Mouse (Mus musculus): ENCODE data around the gene Cd3e. TPM values are rescaled to one million over a fixed set of nuclear protein-coding genes. Genes with fewer than 3 reads are reported as not detected.
"Not testable (repeated sequence)": the region's sequence is repeated elsewhere in the genome, so short reads cannot be mapped to it uniquely, and the experiment has no call there.

Cd3e gene
- polyA plus RNA-seq, 1 experiment: not detected

DNA sequence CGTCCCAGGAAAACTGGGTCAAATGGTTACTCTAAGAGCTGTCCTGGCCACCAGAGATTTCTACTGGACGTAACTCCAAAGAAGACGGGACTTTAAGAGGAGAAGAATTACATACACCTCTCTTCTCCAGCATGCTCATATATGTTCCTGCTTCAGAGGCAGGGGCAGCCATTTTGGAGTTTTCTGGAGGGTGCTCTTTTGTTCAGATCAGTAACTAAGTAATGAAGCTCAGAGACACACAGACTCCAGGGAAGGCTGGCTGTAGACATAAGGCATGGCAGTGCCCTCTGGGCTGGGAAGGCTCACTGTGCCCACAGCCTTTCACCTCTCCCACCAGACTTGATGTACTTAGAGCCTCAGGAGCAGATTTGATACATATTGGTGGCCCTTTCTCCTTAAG is 26.9 kb downstream of the Cd3e start:
- H3K4me3 ChIP-seq (ENCODE audit: insufficient read depth, low read length): no peak overlapping the region
- H3K27ac ChIP-seq (ENCODE audit: insufficient read depth, low read length): no peak overlapping the region
- TF ChIP-seq CTCF (IDR thresholded peaks at IDR 0.05; ENCODE audit: extremely low read depth, insufficient read depth, low read length) (no peak), POLR2A (IDR thresholded peaks at IDR 0.05; ENCODE audit: extremely low read depth, insufficient read depth, low read length) (no peak)
- H3K4me1 ChIP-seq (ENCODE audit: control insufficient read depth, insufficient read depth, low read length): no peaks in the 10 kb centered on the region

- TF ChIP-seq POLR2A (IDR thresholded peaks at IDR 0.05; ENCODE audit: extremely low read depth, insufficient read depth, low read length) (no peak), CTCF (IDR thresholded peaks at IDR 0.05; ENCODE audit: extremely low read depth, insufficient read depth, low read length) (no peak)
- Histone ChIP-seq H3K27ac (ENCODE audit: insufficient read depth, low read length) (no peak overlapping the region), H3K4me3 (ENCODE audit: insufficient read depth, low read length) (no peak overlapping the region), H3K4me1 (ENCODE audit: control insufficient read depth, insufficient read depth, low read length) (no peaks in the 10 kb centered on the region)
Observed at GRCm38 (mm10) chr9:44982081-44982480, 27.3 kb downstream of the Cd3e start.

DNA sequence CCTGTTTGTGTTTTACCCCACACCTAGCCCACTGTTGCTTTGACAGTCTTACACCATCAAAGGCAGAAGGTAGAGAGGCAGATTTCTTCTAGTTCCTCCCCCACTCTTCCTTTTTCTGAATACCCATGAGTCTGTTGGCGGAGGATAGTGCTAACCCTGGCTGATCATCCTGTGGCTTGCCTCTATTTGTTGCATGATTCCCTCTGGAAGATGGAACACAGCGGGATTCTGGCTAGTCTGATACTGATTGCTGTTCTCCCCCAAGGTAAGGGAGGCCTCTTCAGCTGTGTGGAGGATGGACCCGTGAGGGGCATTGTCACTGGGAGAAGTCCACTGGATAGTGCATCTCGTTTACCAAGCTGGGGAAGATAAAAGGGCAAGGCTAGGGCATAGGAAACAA is 27.8 kb downstream of the Cd3e start, which contains the start of gene Cd3d:
TSS of gene Cd3d (plus strand) at position 111 of the 400 bp plus-strand sequence.
- Histone ChIP-seq H3K4me3 (ENCODE audit: insufficient read depth, low read length) (no peak within 1 kb of the TSS), H3K27ac (ENCODE audit: insufficient read depth, low read length) (no peak within 1 kb of the TSS), H3K4me1 (ENCODE audit: control insufficient read depth, insufficient read depth, low read length) (no peaks in the 10 kb centered on the region)
- TF ChIP-seq CTCF (IDR thresholded peaks at IDR 0.05; ENCODE audit: extremely low read depth, insufficient read depth, low read length) (no peak), POLR2A (IDR thresholded peaks at IDR 0.05; ENCODE audit: extremely low read depth, insufficient read depth, low read length) (no peak)

DNA sequence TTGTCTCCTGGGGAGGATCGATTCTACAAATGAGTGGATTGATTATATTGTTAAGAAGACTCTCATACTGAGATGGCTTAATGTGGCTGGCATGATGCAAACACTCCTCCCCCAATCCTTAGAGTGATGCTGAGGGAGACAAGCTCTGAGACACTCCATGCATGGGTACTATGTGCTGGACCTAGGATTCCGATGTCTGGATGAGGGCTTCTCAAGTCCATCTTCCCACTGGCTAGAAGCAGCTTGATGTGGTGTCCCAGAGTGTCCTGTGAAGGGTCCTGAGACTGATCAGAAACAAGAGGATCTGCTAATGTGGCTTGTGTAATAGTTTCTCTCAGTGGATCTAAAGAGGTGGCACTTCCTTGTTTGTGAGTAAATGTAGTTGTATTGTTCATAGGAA is 28.3 kb downstream of the Cd3e start:
- TF ChIP-seq POLR2A (IDR thresholded peaks at IDR 0.05; ENCODE audit: extremely low read depth, insufficient read depth, low read length): no peak
- no peak for TF ChIP-seq CTCF (IDR thresholded peaks at IDR 0.05; ENCODE audit: extremely low read depth, insufficient read depth, low read length)
- Histone ChIP-seq H3K27ac (ENCODE audit: insufficient read depth, low read length) (no peak overlapping the region), H3K4me1 (ENCODE audit: control insufficient read depth, insufficient read depth, low read length) (no peaks in the 10 kb centered on the region), H3K4me3 (ENCODE audit: insufficient read depth, low read length) (no peak overlapping the region)

DNA sequence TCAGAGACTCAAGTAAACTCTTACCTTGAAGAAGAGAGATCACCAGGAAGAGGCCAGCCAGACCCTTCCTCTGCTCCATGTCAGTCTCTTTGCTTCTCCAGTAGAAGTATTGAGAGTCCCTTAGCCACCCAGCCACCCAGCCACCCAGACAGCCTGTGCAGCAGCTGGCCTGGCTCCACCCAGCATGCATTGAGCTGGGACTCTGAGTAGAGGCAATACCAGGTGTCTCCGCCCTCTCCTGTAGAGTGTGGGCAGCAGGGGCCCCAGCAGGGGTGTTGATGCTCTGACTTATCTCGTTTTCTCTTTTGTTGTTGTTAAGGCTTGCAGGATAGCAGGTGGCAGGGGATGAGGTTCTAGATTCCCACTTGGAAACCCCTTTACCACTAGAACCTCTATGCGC is 29.2 kb downstream of the Cd3e start, which contains the start of gene Cd3g:
TSS of gene Cd3g (minus strand) at position 190 of the 400 bp plus-strand sequence.
- Histone ChIP-seq H3K4me1 (ENCODE audit: control insufficient read depth, insufficient read depth, low read length) (no peaks in the 10 kb centered on the region), H3K27ac (ENCODE audit: insufficient read depth, low read length) (no peak within 1 kb of the TSS), H3K4me3 (ENCODE audit: insufficient read depth, low read length) (no peak within 1 kb of the TSS)
- TF ChIP-seq POLR2A (IDR thresholded peaks at IDR 0.05; ENCODE audit: extremely low read depth, insufficient read depth, low read length): no peak
- no peak for TF ChIP-seq CTCF (IDR thresholded peaks at IDR 0.05; ENCODE audit: extremely low read depth, insufficient read depth, low read length)

DNA sequence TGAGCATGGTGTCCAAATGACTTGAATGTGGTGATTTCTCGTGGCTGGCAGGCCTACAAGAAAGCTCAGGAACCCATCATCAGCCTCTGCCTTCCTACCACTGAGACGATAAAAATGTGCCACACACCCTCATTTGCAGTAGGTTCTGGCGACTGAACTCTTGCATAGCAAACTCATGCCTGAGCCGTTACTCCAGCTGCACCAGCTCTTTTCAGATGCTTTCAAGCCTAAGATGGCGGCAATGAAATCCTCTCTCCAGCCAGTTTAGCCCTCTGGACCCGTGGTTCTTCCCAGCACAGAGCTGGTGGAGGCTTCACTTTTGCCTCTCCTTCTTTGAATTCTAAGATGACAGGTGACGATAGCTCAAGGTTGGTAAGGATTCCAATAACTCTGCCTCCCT is 29.6 kb downstream of the Cd3e start:
- Histone ChIP-seq H3K4me1 (ENCODE audit: control insufficient read depth, insufficient read depth, low read length) (no peaks in the 10 kb centered on the region), H3K4me3 (ENCODE audit: insufficient read depth, low read length) (no peak overlapping the region), H3K27ac (ENCODE audit: insufficient read depth, low read length) (no peak overlapping the region)
- TF ChIP-seq CTCF (IDR thresholded peaks at IDR 0.05; ENCODE audit: extremely low read depth, insufficient read depth, low read length) (no peak), POLR2A (IDR thresholded peaks at IDR 0.05; ENCODE audit: extremely low read depth, insufficient read depth, low read length) (no peak)

DNA sequence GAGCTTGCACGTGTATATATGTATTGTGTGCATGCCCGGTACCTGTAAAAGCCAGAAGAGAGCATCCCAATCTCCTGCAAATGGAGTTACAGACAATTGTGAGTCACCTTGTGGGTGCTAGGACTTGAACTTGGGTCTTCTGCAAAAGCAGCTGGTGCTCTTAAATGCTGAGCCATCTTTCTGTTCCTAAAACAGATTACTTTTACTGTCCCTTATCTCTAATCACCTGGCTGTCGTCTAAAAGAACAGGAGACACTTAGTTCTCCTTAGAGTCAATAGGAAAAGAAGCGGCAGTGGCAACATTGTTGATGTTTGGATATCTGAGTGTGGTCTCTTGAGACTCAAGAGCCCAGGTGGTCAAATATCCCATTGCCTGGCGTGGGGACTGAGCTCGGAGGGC is 31.6 kb downstream of the Cd3e start:
- no peak for TF ChIP-seq CTCF (IDR thresholded peaks at IDR 0.05; ENCODE audit: extremely low read depth, insufficient read depth, low read length)
- no peak for TF ChIP-seq POLR2A (IDR thresholded peaks at IDR 0.05; ENCODE audit: extremely low read depth, insufficient read depth, low read length)
- Histone ChIP-seq H3K27ac (ENCODE audit: insufficient read depth, low read length) (no peak overlapping the region), H3K4me1 (ENCODE audit: control insufficient read depth, insufficient read depth, low read length) (no peaks in the 10 kb centered on the region), H3K4me3 (ENCODE audit: insufficient read depth, low read length) (no peak overlapping the region)

- no peak overlapping the region for H3K27ac ChIP-seq (ENCODE audit: insufficient read depth, low read length)
- TF ChIP-seq CTCF (IDR thresholded peaks at IDR 0.05; ENCODE audit: extremely low read depth, insufficient read depth, low read length) (no peak), POLR2A (IDR thresholded peaks at IDR 0.05; ENCODE audit: extremely low read depth, insufficient read depth, low read length) (no peak)
- H3K4me3 ChIP-seq (ENCODE audit: insufficient read depth, low read length): no peak overlapping the region
- H3K4me1 ChIP-seq (ENCODE audit: control insufficient read depth, insufficient read depth, low read length): no peaks in the 10 kb centered on the region
Observed at GRCm38 (mm10) chr9:44969450-44969849, 40.0 kb downstream of the Cd3e start.

- H3K4me3 ChIP-seq (ENCODE audit: insufficient read depth, low read length); H3K4me1 ChIP-seq (ENCODE audit: control insufficient read depth, insufficient read depth, low read length); H3K27ac ChIP-seq (ENCODE audit: insufficient read depth, low read length): not testable (repeated sequence)
Observed at GRCm38 (mm10) chr9:44967763-44968162, 41.7 kb downstream of the Cd3e start.

DNA sequence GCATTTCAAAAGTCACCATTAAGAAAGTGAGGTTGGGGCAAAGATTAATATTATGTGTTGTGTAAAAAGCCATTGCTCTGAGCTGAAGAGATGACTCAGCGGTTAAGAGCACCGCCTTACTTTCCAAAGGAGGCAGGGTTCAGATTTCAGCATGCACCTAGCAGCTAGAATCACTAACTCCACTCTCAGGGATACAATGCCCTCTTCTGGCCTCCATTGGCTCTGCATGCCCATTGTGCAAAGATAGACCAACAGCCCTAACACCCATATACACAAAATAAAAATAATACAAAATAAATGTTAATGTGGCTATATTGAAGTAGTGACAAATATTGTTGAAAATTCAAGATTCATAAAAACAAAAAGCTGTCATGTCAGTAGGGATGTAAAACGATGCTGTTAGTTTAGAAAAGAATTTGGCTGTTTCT is 42.6 kb downstream of the Cd3e start:
- peak; percentile 61 for TF ChIP-seq CTCF (IDR thresholded peaks at IDR 0.05; ENCODE audit: extremely low read depth, insufficient read depth, low read length)
- no peak for TF ChIP-seq POLR2A (IDR thresholded peaks at IDR 0.05; ENCODE audit: extremely low read depth, insufficient read depth, low read length)
- Histone ChIP-seq H3K4me3 (ENCODE audit: insufficient read depth, low read length) (no peak overlapping the region), H3K4me1 (ENCODE audit: control insufficient read depth, insufficient read depth, low read length) (no peaks in the 10 kb centered on the region), H3K27ac (ENCODE audit: insufficient read depth, low read length) (no peak overlapping the region)

Data from cortical plate, adult 2 months (tissue).